Mouse (Mus musculus): ENCODE measurements at regions not wholly inside any gene's neighbourhood (a gene's known extent, or its start where the extent isn't known, plus 50 kb on each side); places are given as distances from the start of the nearest gene placed in this dataset.

GRCm38 (mm10) chr2:46218336-46218957 lies 1101.3 kb upstream of the Zeb2 start:
- 0 out of 2 replicates have a peak, but pooled peaks have one; percentile 54 for ATAC-seq (replicated peaks; ENCODE audit: low read depth, poor library complexity, severe bottlenecking)

GRCm38 (mm10) chr2:46199341-46199740 lies 1082.1 kb upstream of the Zeb2 start:
- ATAC-seq (replicated peaks; ENCODE audit: low read depth, poor library complexity, severe bottlenecking), result no peak

- ATAC-seq (replicated peaks; ENCODE audit: low read depth, poor library complexity, severe bottlenecking), result no peak
Measured at GRCm38 (mm10) chr2:46187265-46187888, 1070.2 kb upstream of the Zeb2 start.

- ATAC-seq (replicated peaks; ENCODE audit: low read depth, poor library complexity, severe bottlenecking), result no peak
Measured at GRCm38 (mm10) chr2:46183241-46183640, 1066.0 kb upstream of the Zeb2 start.

GRCm38 (mm10) chr2:46179741-46180140 lies 1062.5 kb upstream of the Zeb2 start:
- ATAC-seq (replicated peaks; ENCODE audit: low read depth, poor library complexity, severe bottlenecking), result no peak

GRCm38 (mm10) chr2:46168488-46168887 lies 1051.3 kb upstream of the Zeb2 start:
- 0 out of 2 replicates have a peak, but pooled peaks have one; percentile 8 for ATAC-seq (replicated peaks; ENCODE audit: low read depth, poor library complexity, severe bottlenecking)

GRCm38 (mm10) chr2:46149848-46150247 lies 1032.7 kb upstream of the Zeb2 start:
- peak; percentile 50 for ATAC-seq (replicated peaks; ENCODE audit: low read depth, poor library complexity, severe bottlenecking)

GRCm38 (mm10) chr2:46119871-46120270 lies 1002.7 kb upstream of the Zeb2 start:
- ATAC-seq (replicated peaks; ENCODE audit: low read depth, poor library complexity, severe bottlenecking), result peak; percentile 78

- ATAC-seq (replicated peaks; ENCODE audit: low read depth, poor library complexity, severe bottlenecking), result no peak
Measured at GRCm38 (mm10) chr2:46106991-46107390, 989.8 kb upstream of the Zeb2 start.

- no peak for ATAC-seq (replicated peaks; ENCODE audit: low read depth, poor library complexity, severe bottlenecking)
Measured at GRCm38 (mm10) chr2:46065034-46065802, 948.0 kb upstream of the Zeb2 start.

GRCm38 (mm10) chr2:46055729-46056128 lies 938.5 kb upstream of the Zeb2 start:
- ATAC-seq (replicated peaks; ENCODE audit: low read depth, poor library complexity, severe bottlenecking), result 0 out of 2 replicates have a peak, but pooled peaks have one; percentile 36

- ATAC-seq (replicated peaks; ENCODE audit: low read depth, poor library complexity, severe bottlenecking), result no peak
Measured at GRCm38 (mm10) chr2:46054902-46055301, 937.7 kb upstream of the Zeb2 start.

- ATAC-seq (replicated peaks; ENCODE audit: low read depth, poor library complexity, severe bottlenecking), result no peak
Measured at GRCm38 (mm10) chr2:46021854-46022253, 904.7 kb upstream of the Zeb2 start.

- ATAC-seq (replicated peaks; ENCODE audit: low read depth, poor library complexity, severe bottlenecking), result no peak
Measured at GRCm38 (mm10) chr2:46013771-46014269, 896.6 kb upstream of the Zeb2 start.

GRCm38 (mm10) chr2:46012716-46013115 lies 895.5 kb upstream of the Zeb2 start:
- ATAC-seq (replicated peaks; ENCODE audit: low read depth, poor library complexity, severe bottlenecking), result peak; percentile 69; the same call in 1 of the 2 replicates

GRCm38 (mm10) chr2:45975157-45975556 lies 858.0 kb upstream of the Zeb2 start:
- peak; percentile 99 for ATAC-seq (replicated peaks; ENCODE audit: low read depth, poor library complexity, severe bottlenecking)

- ATAC-seq (replicated peaks; ENCODE audit: low read depth, poor library complexity, severe bottlenecking), result no peak
Measured at GRCm38 (mm10) chr2:45968635-45969034, 851.4 kb upstream of the Zeb2 start.

- no peak for ATAC-seq (replicated peaks; ENCODE audit: low read depth, poor library complexity, severe bottlenecking)
Measured at GRCm38 (mm10) chr2:45956792-45957330, 839.7 kb upstream of the Zeb2 start.

GRCm38 (mm10) chr2:45948758-45949157 lies 831.6 kb upstream of the Zeb2 start:
- no peak for ATAC-seq (replicated peaks; ENCODE audit: low read depth, poor library complexity, severe bottlenecking)

- ATAC-seq (replicated peaks; ENCODE audit: low read depth, poor library complexity, severe bottlenecking), result no peak
Measured at GRCm38 (mm10) chr2:45925791-45926480, 808.7 kb upstream of the Zeb2 start.

All from common myeloid progenitor, adult 5-6 weeks (primary cell).